ENCODE assay signal across 33 mouse cellular contexts in genomic region chr13:106166377-106166776, GRCm38 (mm10).
DNase-seq lines count a peak whose midpoint lies in the region; ATAC-seq and TF ChIP-seq lines count a peak whose summit lies in the region.
"Had no signal": no experiment of that assay in that cellular context is flagged by ENCODE, and none has a peak within 500 bp of the region (broad histone marks: within the 10 kb centered on the region; RNA-seq: fewer than 3 reads in every experiment).

No protein-coding gene starts in this region.

- H3K27ac ChIP-seq in heart, postnatal 0 days (ENCODE audit: low read depth) = no peak overlapping the region
- no peak overlapping the region for H3K27ac ChIP-seq in heart, embryonic 12.5 days (ENCODE audit: poor library complexity, severe bottlenecking)
- no peak overlapping the region for H3K27ac ChIP-seq in embryonic facial prominence, embryonic 14.5 days (replicated peaks; ENCODE audit: low read depth, low read length)
- H3K27ac ChIP-seq: embryonic facial prominence, embryonic 12.5 days; forebrain, embryonic 10.5 days; forebrain, embryonic 15.5 days; heart, embryonic 10.5 days; hindbrain, embryonic 10.5 days; hindbrain, embryonic 15.5 days; limb, embryonic 15.5 days; liver, embryonic 13.5 days; macrophage; midbrain, embryonic 13.5 days; neural tube, embryonic 13.5 days had no signal

- no peak overlapping the region for H3K9ac ChIP-seq in heart, postnatal 0 days (replicated peaks; ENCODE audit: low read depth, low read length)
- no peak overlapping the region for H3K9ac ChIP-seq in heart, embryonic 12.5 days
- no peak overlapping the region for H3K9ac ChIP-seq in embryonic facial prominence, embryonic 14.5 days (ENCODE audit: low read depth, low read length)
- H3K9ac ChIP-seq: embryonic facial prominence, embryonic 12.5 days; forebrain, embryonic 15.5 days; hindbrain, embryonic 15.5 days; limb, embryonic 15.5 days; liver, embryonic 13.5 days; midbrain, embryonic 13.5 days; neural tube, embryonic 13.5 days had no signal

- no peaks in the 10 kb centered on the region for H3K36me3 ChIP-seq in heart, postnatal 0 days (replicated peaks; ENCODE audit: control insufficient read depth, insufficient read depth, low read length)
- H3K36me3 ChIP-seq in heart, embryonic 12.5 days = no peaks in the 10 kb centered on the region
- H3K36me3 ChIP-seq in embryonic facial prominence, embryonic 14.5 days (ENCODE audit: control insufficient read depth, insufficient read depth, low read length) = no peaks in the 10 kb centered on the region
- H3K36me3 ChIP-seq: embryonic facial prominence, embryonic 12.5 days; forebrain, embryonic 10.5 days; forebrain, embryonic 15.5 days; heart, embryonic 10.5 days; hindbrain, embryonic 10.5 days; hindbrain, embryonic 15.5 days; limb, embryonic 15.5 days; liver, embryonic 13.5 days; midbrain, embryonic 13.5 days; neural tube, embryonic 13.5 days had no signal

- DNase-seq in heart, postnatal 0 days (ENCODE audit: low spot score) = peak; percentile 30
- peak; percentile 7 for DNase-seq in right cerebral cortex, adult 18-20 months
- no peak for DNase-seq in right cerebral cortex, postnatal 36 days (ENCODE audit: low spot score in 2 of 2)
- peak; percentile 1 for DNase-seq in embryonic facial prominence, embryonic 14.5 days (ENCODE audit: low spot score)
- peak; percentile 8 to 14 for DNase-seq in left cerebral cortex, postnatal 36 days (ENCODE audit: low spot score in 2 of 2)
- DNase-seq in lung, postnatal 4 days = no peak
- DNase-seq: adrenal gland, postnatal 36 days; B cell, adult 2 months; cerebellum, adult 2 months; cerebellum, postnatal 25 days; gastrocnemius, postnatal 25 days; heart, adult 11 months; heart, postnatal 10 days; kidney, adult 11 months; kidney, postnatal 14 days; layer of hippocampus, adult 9-11 months; liver, embryonic 13.5 days; lung, adult 18-20 months; thymus, adult 18-20 months; thymus, postnatal 25 days had no signal

- no peaks in the 10 kb centered on the region for H3K27me3 ChIP-seq in heart, postnatal 0 days (ENCODE audit: control insufficient read depth, insufficient read depth, low read length)
- no peaks in the 10 kb centered on the region for H3K27me3 ChIP-seq in heart, embryonic 12.5 days (replicated peaks)
- H3K27me3 ChIP-seq in embryonic facial prominence, embryonic 14.5 days (replicated peaks; ENCODE audit: control insufficient read depth, insufficient read depth, low read length) = no peaks in the 10 kb centered on the region
- H3K27me3 ChIP-seq: embryonic facial prominence, embryonic 12.5 days; forebrain, embryonic 15.5 days; hindbrain, embryonic 15.5 days; limb, embryonic 15.5 days; liver, embryonic 13.5 days; midbrain, embryonic 13.5 days; neural tube, embryonic 13.5 days had no signal

- TF ChIP-seq EP300 in heart, postnatal 0 days (IDR thresholded peaks at IDR 0.05; ENCODE audit: low read depth) = no peak

- no peak for TF ChIP-seq CTCF in heart, postnatal 0 days (IDR thresholded peaks at IDR 0.05; ENCODE audit: low read depth)

- no peaks in the 10 kb centered on the region for H3K4me1 ChIP-seq in heart, postnatal 0 days (ENCODE audit: control insufficient read depth, insufficient read depth)
- H3K4me1 ChIP-seq in heart, embryonic 12.5 days (replicated peaks) = 0 out of 2 replicates have a peak, but pooled peaks cover 2% of the 10 kb centered on the region
- no peaks in the 10 kb centered on the region for H3K4me1 ChIP-seq in embryonic facial prominence, embryonic 14.5 days (ENCODE audit: control insufficient read depth, insufficient read depth, low read length)
- H3K4me1 ChIP-seq: embryonic facial prominence, embryonic 12.5 days; forebrain, embryonic 10.5 days; forebrain, embryonic 15.5 days; heart, embryonic 10.5 days; hindbrain, embryonic 10.5 days; hindbrain, embryonic 15.5 days; limb, embryonic 15.5 days; liver, embryonic 13.5 days; midbrain, embryonic 13.5 days; neural tube, embryonic 13.5 days had no signal

- no peaks in the 10 kb centered on the region for H3K9me3 ChIP-seq in heart, postnatal 0 days (replicated peaks; ENCODE audit: control insufficient read depth, low read length)
- no peaks in the 10 kb centered on the region for H3K9me3 ChIP-seq in heart, embryonic 12.5 days (replicated peaks)
- H3K9me3 ChIP-seq in embryonic facial prominence, embryonic 14.5 days (ENCODE audit: control insufficient read depth, low read length) = no peaks in the 10 kb centered on the region
- H3K9me3 ChIP-seq: embryonic facial prominence, embryonic 12.5 days; forebrain, embryonic 10.5 days; forebrain, embryonic 15.5 days; heart, embryonic 10.5 days; hindbrain, embryonic 10.5 days; hindbrain, embryonic 15.5 days; limb, embryonic 15.5 days; liver, embryonic 13.5 days; midbrain, embryonic 13.5 days; neural tube, embryonic 13.5 days had no signal

- intact Hi-C loops in left cerebral cortex, postnatal 36 days (cut with DNase I) = no loop called here

- H3K4me2 ChIP-seq in heart, postnatal 0 days (ENCODE audit: low read depth, low read length) = no peak overlapping the region
- no peak overlapping the region for H3K4me2 ChIP-seq in heart, embryonic 12.5 days
- H3K4me2 ChIP-seq in embryonic facial prominence, embryonic 14.5 days (ENCODE audit: low read depth, low read length) = no peak overlapping the region
- H3K4me2 ChIP-seq: embryonic facial prominence, embryonic 12.5 days; forebrain, embryonic 15.5 days; hindbrain, embryonic 15.5 days; limb, embryonic 15.5 days; liver, embryonic 13.5 days; midbrain, embryonic 13.5 days; neural tube, embryonic 13.5 days had no signal

- no peak overlapping the region for H3K4me3 ChIP-seq in heart, postnatal 0 days (ENCODE audit: low read depth, low read length)
- no peak overlapping the region for H3K4me3 ChIP-seq in heart, embryonic 12.5 days
- H3K4me3 ChIP-seq in embryonic facial prominence, embryonic 14.5 days (ENCODE audit: low read depth, low read length) = no peak overlapping the region
- H3K4me3 ChIP-seq: embryonic facial prominence, embryonic 12.5 days; forebrain, embryonic 10.5 days; forebrain, embryonic 15.5 days; heart, embryonic 10.5 days; hindbrain, embryonic 10.5 days; hindbrain, embryonic 15.5 days; limb, embryonic 15.5 days; liver, embryonic 13.5 days; midbrain, embryonic 13.5 days; neural tube, embryonic 13.5 days had no signal

- ATAC-seq in heart, postnatal 0 days (ENCODE audit: insufficient read depth, low read depth) = peak; percentile 44; the same call in 1 of the 2 replicates
- no peak for ATAC-seq in heart, embryonic 12.5 days (ENCODE audit: insufficient number of reproducible peaks, low FRiP score)
- no peak for ATAC-seq in embryonic facial prominence, embryonic 14.5 days (ENCODE audit: low read depth)
- ATAC-seq: forebrain, embryonic 15.5 days; inflammation-experienced regulatory T-cells, adult 6 months; lung, postnatal 0 days; midbrain, embryonic 13.5 days had no signal

- WGBS in heart, postnatal 0 days = 16% methylated on average over 3 of the region's 3 CpGs
- WGBS in heart, embryonic 12.5 days = 27% methylated on average over 3 of the region's 3 CpGs
- 58% methylated on average over 3 of the region's 3 CpGs for WGBS in embryonic facial prominence, embryonic 14.5 days

Comparison
In these comparisons a context has a peak if more than half of its experiments do, and no peak if none do; other contexts are left out.
1. DNase-seq: peak in heart, postnatal 0 days (single experiment), right cerebral cortex, adult 18-20 months (single experiment), embryonic facial prominence, embryonic 14.5 days (single experiment) and left cerebral cortex, postnatal 36 days (2 of 2); none in right cerebral cortex, postnatal 36 days (0 of 2) and lung, postnatal 4 days (0 of 2).